Mouse (Mus musculus): ENCODE data around the gene Dgkq. TPM values are rescaled to one million over a fixed set of nuclear protein-coding genes. Genes with fewer than 3 reads are reported as not detected.
"Not testable (repeated sequence)": the region's sequence is repeated elsewhere in the genome, so short reads cannot be mapped to it uniquely, and the experiment has no call there.

Dgkq gene
- polyA plus RNA-seq, 2 experiments: 12.5 to 35.3 TPM

DNA sequence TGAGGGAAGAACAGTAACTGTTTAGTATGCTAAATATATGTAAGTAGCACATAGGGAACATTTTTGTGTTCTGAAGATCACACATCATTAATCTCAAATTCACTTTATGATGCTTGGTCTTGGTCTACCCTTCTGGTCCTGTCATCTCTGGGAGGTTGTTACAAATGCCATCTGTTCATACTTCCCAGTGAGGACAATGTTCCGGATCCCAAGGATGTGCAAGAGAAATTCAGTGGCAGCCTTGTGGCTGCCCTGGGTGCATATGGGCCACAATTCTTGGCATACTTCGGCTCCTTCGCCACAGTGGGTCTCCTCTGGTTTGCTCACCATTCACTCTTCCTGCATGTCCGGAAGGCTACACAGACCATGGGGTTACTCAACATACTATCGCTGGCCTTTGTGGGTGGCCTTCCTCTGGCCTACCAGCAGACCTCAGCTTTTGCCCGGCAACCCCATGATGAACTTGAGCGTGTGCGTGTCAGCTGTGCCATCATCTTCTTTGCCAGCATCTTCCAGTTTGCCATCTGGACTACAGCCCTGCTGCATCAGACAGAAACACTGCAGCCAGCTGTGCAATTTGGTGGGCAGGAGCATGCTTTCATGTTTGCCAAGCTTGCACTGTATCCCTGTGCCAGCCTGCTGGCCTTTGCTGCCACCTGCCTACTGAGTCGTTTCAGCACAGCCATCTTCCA lies 23.7 kb downstream of the Dgkq start:
- H3K9ac ChIP-seq (ENCODE audit: low read depth, low read length, severe bottlenecking): no peak overlapping the region
- TF ChIP-seq POLR2A (IDR thresholded peaks at IDR 0.05; ENCODE audit: borderline replicate concordance, extremely low read depth, insufficient read depth, insufficient read length): no peak
- DNase-seq (ENCODE audit: low spot score) (no peak), ATAC-seq (ENCODE audit: low FRiP score, low read depth) (no peak)
- no peaks in the 10 kb centered on the region for H3K9me3 ChIP-seq (ENCODE audit: control insufficient read depth, low read length)
- 96% methylated on average over 9 of the region's 9 CpGs for WGBS
- H3K4me3 ChIP-seq (replicated peaks; ENCODE audit: low read length): no peak overlapping the region
- H3K36me3 ChIP-seq (ENCODE audit: control insufficient read depth, insufficient read depth, low read length): peaks cover 75% of the 10 kb centered on the region
- H3K4me1 ChIP-seq (ENCODE audit: control insufficient read depth, insufficient read depth, low read length): no peaks in the 10 kb centered on the region
- no peak overlapping the region for H3K4me2 ChIP-seq (replicated peaks; ENCODE audit: low read depth, low read length, severe bottlenecking)
- no peaks in the 10 kb centered on the region for H3K27me3 ChIP-seq (ENCODE audit: control insufficient read depth, insufficient read depth, low read length)
- no peak overlapping the region for H3K27ac ChIP-seq (replicated peaks; ENCODE audit: low read depth, low read length)

DNA sequence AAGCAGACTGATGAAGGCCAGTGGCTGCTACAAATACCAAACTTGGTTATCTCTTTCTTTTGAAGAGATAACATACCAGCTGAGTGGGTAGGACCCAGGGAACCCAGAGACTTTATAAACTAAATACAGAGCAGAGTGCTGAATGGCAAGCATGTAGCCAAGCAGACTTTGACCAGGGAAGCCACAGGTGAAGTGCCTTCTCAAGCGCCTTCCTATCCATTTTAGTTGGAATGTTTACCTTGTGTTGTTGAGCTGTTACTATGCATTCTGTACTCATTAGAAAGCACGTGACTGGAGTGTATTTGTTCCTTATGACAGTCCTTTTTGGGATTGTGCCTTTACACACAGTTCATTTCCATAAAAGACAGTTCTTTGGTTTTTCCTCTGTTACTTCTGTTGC lies 25.8 kb downstream of the Dgkq start:
- Histone ChIP-seq H3K4me1 (ENCODE audit: control insufficient read depth, insufficient read depth, low read length) (no peaks in the 10 kb centered on the region), H3K9me3 (ENCODE audit: control insufficient read depth, low read length) (no peaks in the 10 kb centered on the region), H3K27ac (replicated peaks; ENCODE audit: low read depth, low read length) (no peak overlapping the region), H3K4me2 (replicated peaks; ENCODE audit: low read depth, low read length, severe bottlenecking) (no peak overlapping the region), H3K27me3 (ENCODE audit: control insufficient read depth, insufficient read depth, low read length) (no peaks in the 10 kb centered on the region), H3K36me3 (ENCODE audit: control insufficient read depth, insufficient read depth, low read length) (peaks cover 60% of the 10 kb centered on the region), H3K9ac (ENCODE audit: low read depth, low read length, severe bottlenecking) (no peak overlapping the region), H3K4me3 (replicated peaks; ENCODE audit: low read length) (no peak overlapping the region)
- ATAC-seq (ENCODE audit: low FRiP score, low read depth) (no peak), DNase-seq (ENCODE audit: low spot score) (no peak)
- no peak for TF ChIP-seq POLR2A (IDR thresholded peaks at IDR 0.05; ENCODE audit: borderline replicate concordance, extremely low read depth, insufficient read depth, insufficient read length)
- 72% methylated on average over 2 of the region's 2 CpGs for WGBS

DNA sequence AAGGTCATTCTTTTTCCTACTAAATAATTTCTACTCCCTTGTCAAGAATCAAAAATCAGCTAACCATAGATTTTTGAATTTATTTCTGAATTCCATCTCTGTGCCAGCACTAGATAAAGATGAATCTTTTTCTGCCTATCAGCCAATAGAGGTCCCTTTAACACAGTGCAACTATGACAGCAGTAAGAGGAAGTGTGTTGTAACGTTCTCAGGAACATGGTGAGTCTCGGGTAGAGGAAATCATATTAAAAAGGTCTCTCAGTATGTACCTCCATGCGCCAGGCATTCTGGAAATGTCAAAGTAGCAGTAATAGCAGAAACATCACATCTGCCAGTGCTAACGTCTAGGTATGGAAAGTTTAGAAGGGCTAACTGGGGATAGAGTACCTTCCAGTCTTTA lies 33.3 kb downstream of the Dgkq start:
- no peak overlapping the region for H3K4me2 ChIP-seq (replicated peaks; ENCODE audit: low read depth, low read length, severe bottlenecking)
- no peaks in the 10 kb centered on the region for H3K27me3 ChIP-seq (ENCODE audit: control insufficient read depth, insufficient read depth, low read length)
- TF ChIP-seq POLR2A (IDR thresholded peaks at IDR 0.05; ENCODE audit: borderline replicate concordance, extremely low read depth, insufficient read depth, insufficient read length): no peak
- H3K9ac ChIP-seq (ENCODE audit: low read depth, low read length, severe bottlenecking): no peak overlapping the region
- H3K36me3 ChIP-seq (ENCODE audit: control insufficient read depth, insufficient read depth, low read length): peaks cover 16% of the 10 kb centered on the region
- H3K4me1 ChIP-seq (ENCODE audit: control insufficient read depth, insufficient read depth, low read length): no peaks in the 10 kb centered on the region
- no peak overlapping the region for H3K4me3 ChIP-seq (replicated peaks; ENCODE audit: low read length)
- DNase-seq (ENCODE audit: low spot score): no peak
- no peaks in the 10 kb centered on the region for H3K9me3 ChIP-seq (ENCODE audit: control insufficient read depth, low read length)
- no peak for ATAC-seq (ENCODE audit: low FRiP score, low read depth)
- 72% methylated on average over 4 of the region's 4 CpGs for WGBS
- no peak overlapping the region for H3K27ac ChIP-seq (replicated peaks; ENCODE audit: low read depth, low read length)

DNA sequence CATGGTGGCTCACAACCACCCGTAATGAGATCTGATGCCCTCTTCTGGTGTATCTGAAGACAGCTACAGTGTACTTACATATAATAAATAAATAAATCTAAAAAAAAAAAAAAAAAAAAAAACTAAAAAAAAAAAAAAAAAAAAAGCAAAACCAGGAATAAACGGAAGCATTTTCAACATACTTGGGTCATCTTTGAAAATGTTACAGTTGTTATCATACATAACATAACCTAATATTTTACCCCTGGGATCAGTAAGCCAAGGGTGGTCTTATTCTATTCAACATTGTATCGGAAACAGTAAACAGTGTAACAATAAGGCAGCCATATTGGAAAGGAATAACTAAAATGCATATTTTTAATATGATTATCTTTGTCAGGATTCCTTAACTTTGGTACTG lies 35.4 kb downstream of the Dgkq start:
- H3K27ac ChIP-seq (replicated peaks; ENCODE audit: low read depth, low read length); H3K4me3 ChIP-seq (replicated peaks; ENCODE audit: low read length); H3K9ac ChIP-seq (ENCODE audit: low read depth, low read length, severe bottlenecking); ATAC-seq (ENCODE audit: low FRiP score, low read depth); H3K4me2 ChIP-seq (replicated peaks; ENCODE audit: low read depth, low read length, severe bottlenecking); H3K27me3 ChIP-seq (ENCODE audit: control insufficient read depth, insufficient read depth, low read length); H3K9me3 ChIP-seq (ENCODE audit: control insufficient read depth, low read length); DNase-seq (ENCODE audit: low spot score); H3K4me1 ChIP-seq (ENCODE audit: control insufficient read depth, insufficient read depth, low read length): not testable (repeated sequence)
- H3K36me3 ChIP-seq (ENCODE audit: control insufficient read depth, insufficient read depth, low read length): peaks cover 11% of the 10 kb centered on the region; the same call in 1 of the 2 replicates
- 89% methylated on average over 2 of the region's 3 CpGs for WGBS

DNA sequence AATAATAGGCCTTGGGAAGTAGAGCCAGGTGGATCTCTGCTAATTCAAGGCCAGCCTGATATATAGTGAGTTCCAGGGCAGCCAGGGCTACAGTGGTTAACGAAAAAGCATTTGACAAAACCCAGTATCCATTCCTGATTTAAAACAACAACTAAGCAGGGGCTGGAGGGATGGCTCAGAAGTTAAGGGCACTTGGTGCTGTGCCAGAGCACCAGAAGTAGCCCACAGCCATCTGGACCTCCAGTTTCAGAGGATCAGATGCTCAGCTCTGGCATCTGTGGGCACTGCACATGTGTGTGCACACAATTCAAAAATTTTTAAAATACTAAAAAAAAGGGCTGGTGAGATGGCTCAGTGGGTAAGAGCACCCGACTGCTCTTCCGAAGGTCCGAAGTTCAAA lies 35.8 kb downstream of the Dgkq start:
- no peaks in the 10 kb centered on the region for H3K27me3 ChIP-seq (ENCODE audit: control insufficient read depth, insufficient read depth, low read length)
- H3K9ac ChIP-seq (ENCODE audit: low read depth, low read length, severe bottlenecking): no peak overlapping the region
- H3K27ac ChIP-seq (replicated peaks; ENCODE audit: low read depth, low read length): no peak overlapping the region
- H3K4me1 ChIP-seq (ENCODE audit: control insufficient read depth, insufficient read depth, low read length): peaks cover 6% of the 10 kb centered on the region
- ATAC-seq (ENCODE audit: low FRiP score, low read depth) (no peak), DNase-seq (ENCODE audit: low spot score) (no peak)
- peaks cover 11% of the 10 kb centered on the region; the same call in 1 of the 2 replicates for H3K36me3 ChIP-seq (ENCODE audit: control insufficient read depth, insufficient read depth, low read length)
- H3K9me3 ChIP-seq (ENCODE audit: control insufficient read depth, low read length): no peaks in the 10 kb centered on the region
- 89% methylated on average over 4 of the region's 4 CpGs for WGBS
- no peak for TF ChIP-seq POLR2A (IDR thresholded peaks at IDR 0.05; ENCODE audit: borderline replicate concordance, extremely low read depth, insufficient read depth, insufficient read length)
- no peak overlapping the region for H3K4me2 ChIP-seq (replicated peaks; ENCODE audit: low read depth, low read length, severe bottlenecking)
- H3K4me3 ChIP-seq (replicated peaks; ENCODE audit: low read length): no peak overlapping the region
